Mouse (Mus musculus) liver, embryonic 14.5 days (tissue): ENCODE data around the gene Cyp4f18. TPM values are rescaled to one million over a fixed set of nuclear protein-coding genes. Genes with fewer than 3 reads are reported as not detected.
A peak's percentile ranks its signal among the peaks of the same experiment; 100 is the strongest.

Source experiments
- ATAC-seq: fragments of 200-750 bp; cut with Nextera tagmentation; 2 replicates; pipeline ENCODE4 v1.8.0; 2017; ENCODE audit warnings: moderate number of reproducible peaks, mild to moderate bottlenecking, moderate library complexity; ENCODE audit not compliant: insufficient read depth
- DNase-seq, 3 experiments: peaks; one replicate each; pipeline ENCODE4 v3.0.0-alpha.2; 2012 to 2013; ENCODE audit warnings: low read depth in 3 of 3, low spot score in 3 of 3
- H3K27ac ChIP-seq: fragments of 300-500 bp; sonication (generic); 2 replicates; pipeline ENCODE4 v1.5.1; 2014; ENCODE audit warnings: moderate library complexity, mild to moderate bottlenecking, control low read depth, inconsistent platforms
- H3K27me3 ChIP-seq: fragments of 300-500 bp; sonication (generic); 2 replicates; pipeline ENCODE4 v1.6.1; 2014; ENCODE audit warnings: mild to moderate bottlenecking, low read length, moderate library complexity; ENCODE audit not compliant: control insufficient read depth, insufficient read depth
- H3K36me3 ChIP-seq: fragments of 300-500 bp; sonication (generic); replicated peaks from 2 replicates; pipeline ENCODE4 v1.6.1; 2014; ENCODE audit warnings: low read depth; ENCODE audit not compliant: control insufficient read depth, insufficient read depth
- H3K4me1 ChIP-seq, 2 experiments: fragments of 200-500 bp in 1 of 2; fragments of 300-500 bp in 1 of 2; sonication (generic) in 1 of 2; replicated peaks; 2 replicates each; pipeline ENCODE4 v1.6.1; 2012 to 2014; ENCODE audit warnings: antibody characterized with exemption in 1 of 2, inconsistent platforms in 1 of 2, low read length in 1 of 2; ENCODE audit not compliant: control insufficient read depth in 2 of 2, insufficient read depth in 2 of 2
- H3K4me2 ChIP-seq: fragments of 300-500 bp; sonication (generic); 2 replicates; pipeline ENCODE4 v1.6.1; 2014; ENCODE audit warnings: low read depth, mild to moderate bottlenecking, control low read depth, moderate library complexity
- H3K4me3 ChIP-seq, 2 experiments: fragments of 200-500 bp in 1 of 2; fragments of 300-500 bp in 1 of 2; sonication (generic) in 1 of 2; 2 replicates each; pipeline ENCODE4 v1.5.1; 2012 to 2014; ENCODE audit warnings: low read depth in 2 of 2, low read length in 2 of 2, mild to moderate bottlenecking in 2 of 2, control low read depth in 1 of 2, inconsistent platforms in 1 of 2, moderate library complexity in 1 of 2; ENCODE audit not compliant: insufficient read depth in 1 of 2
- H3K9ac ChIP-seq: fragments of 300-500 bp; sonication (generic); replicated peaks from 2 replicates; pipeline ENCODE4 v1.6.1; 2014; ENCODE audit warnings: mild to moderate bottlenecking, control low read depth, moderate library complexity
- H3K9me3 ChIP-seq: fragments of 300-500 bp; sonication (generic); 2 replicates; pipeline ENCODE4 v1.6.1; 2016; ENCODE audit warnings: low read length, mixed read lengths; ENCODE audit not compliant: control insufficient read depth
- CTCF ChIP-seq: IDR thresholded peaks from 2 replicates; pipeline ENCODE4 v1.5.1; 2016; ENCODE audit warnings: antibody characterized with exemption, low read depth, control low read depth
- EP300 ChIP-seq: IDR thresholded peaks from 2 replicates; pipeline ENCODE4 v1.6.1; 2016; ENCODE audit warnings: antibody characterized with exemption, low read depth
- whole genome bisulfite sequencing: fragments of 180-500 bp; shearing (Covaris S2); extraction: QIAGEN DNeasy Blood & Tissue Kit; methylation state at CpG from one replicate; pipeline ENCODE4 v1.1.7; 2014; ENCODE audit not compliant: insufficient replicate concordance; 5-methylcytosine and 5-hydroxymethylcytosine counted together
- polyA plus RNA-seq, 2 experiments: library from polyadenylated mRNA; depleted of rRNA in 1 of 2; stranded (reverse) in 1 of 2; unstranded in 1 of 2; fragments of >200 nt; fragmentation: Nextera tagmentation in 1 of 2; extraction: Ambion mirVana in 1 of 2; gene quantifications; 2 replicates each; pipeline versions ENCODE4 v1.2.1 to v1.2.3; 2012 to 2014

The Cyp4f18 gene
- polyA plus RNA-seq, 2 experiments = 1.4 to 2.1 TPM

GRCm38 (mm10) chr8:71999434-71999833 is 10.0 kb downstream of the Cyp4f18 start:
- 10% methylated on average over 1 of the region's 1 CpGs for WGBS
- no peak overlapping the region for H3K9ac ChIP-seq

GRCm38 (mm10) chr8:71988867-71989599 is 20.4 kb downstream of the Cyp4f18 start:
- Histone ChIP-seq H3K27ac (no peak overlapping the region), H3K9ac (no peak overlapping the region), H3K27me3 (no peaks in the 10 kb centered on the region), H3K4me2 (peak overlapping the region; percentile 44), H3K4me1 (no peaks in the 10 kb centered on the region), H3K9me3 (no peaks in the 10 kb centered on the region), H3K4me3 (peak overlapping the region; percentile 28 to 53), H3K36me3 (no peaks in the 10 kb centered on the region)
- WGBS = 55% methylated on average over 13 of the region's 13 CpGs
- no peak for ATAC-seq
- no peak for DNase-seq
- no peak for TF ChIP-seq CTCF
- no peak for TF ChIP-seq EP300

More at GRCm38 (mm10) chr8:71999434-71999833, 10.0 kb downstream of the Cyp4f18 start:
- TF ChIP-seq EP300 = no peak
- no peak for TF ChIP-seq CTCF
- Histone ChIP-seq H3K4me1 (no peaks in the 10 kb centered on the region), H3K4me3 (no peak overlapping the region), H3K9me3 (no peaks in the 10 kb centered on the region), H3K27ac (no peak overlapping the region), H3K4me2 (no peak overlapping the region), H3K27me3 (no peaks in the 10 kb centered on the region), H3K36me3 (no peaks in the 10 kb centered on the region)
- no peak for DNase-seq
- no peak for ATAC-seq

GRCm38 (mm10) chr8:71988110-71988866 is 21.1 kb downstream of the Cyp4f18 start:
- no peak for DNase-seq
- no peak for TF ChIP-seq CTCF
- TF ChIP-seq EP300 = no peak
- Histone ChIP-seq H3K4me1 (no peaks in the 10 kb centered on the region), H3K36me3 (no peaks in the 10 kb centered on the region), H3K27ac (no peak overlapping the region), H3K9me3 (no peaks in the 10 kb centered on the region), H3K4me3 (peak overlapping the region; percentile 28 to 53), H3K9ac (no peak overlapping the region), H3K27me3 (no peaks in the 10 kb centered on the region), H3K4me2 (peak overlapping the region; percentile 44)
- WGBS = 14% methylated on average over 24 of the region's 24 CpGs
- ATAC-seq = no peak

GRCm38 (mm10) chr8:71984601-71985000 is 24.8 kb downstream of the Cyp4f18 start:
- Histone ChIP-seq H3K27me3 (no peaks in the 10 kb centered on the region), H3K4me3 (no peak overlapping the region), H3K9ac (no peak overlapping the region), H3K9me3 (no peaks in the 10 kb centered on the region), H3K4me1 (peaks cover 0 to 2% of the 10 kb centered on the region in 2 experiments; a peak in 1 of 4 replicates), H3K36me3 (no peaks in the 10 kb centered on the region), H3K27ac (no peak overlapping the region), H3K4me2 (no peak overlapping the region)
- DNase-seq (no peak), ATAC-seq (no peak)
- 42% methylated on average over 4 of the region's 4 CpGs for whole genome bisulfite sequencing
- TF ChIP-seq CTCF = no peak; the same call in 1 of the 2 replicates
- no peak for TF ChIP-seq EP300

GRCm38 (mm10) chr8:71981456-71981855 is 28.0 kb downstream of the Cyp4f18 start:
- Histone ChIP-seq H3K9ac (no peak overlapping the region), H3K36me3 (no peaks in the 10 kb centered on the region), H3K27me3 (no peaks in the 10 kb centered on the region), H3K9me3 (no peaks in the 10 kb centered on the region), H3K27ac (no peak overlapping the region), H3K4me3 (no peak overlapping the region), H3K4me2 (no peak overlapping the region), H3K4me1 (peaks cover 0 to 2% of the 10 kb centered on the region in 2 experiments; a peak in 1 of 4 replicates)
- TF ChIP-seq CTCF (no peak), EP300 (no peak)
- DNase-seq = no peak
- ATAC-seq = no peak
- WGBS = 67% methylated on average over 4 of the region's 4 CpGs
